Mouse (Mus musculus): ENCODE results near the gene Ugt1a7c.

Ugt1a7c gene

GRCm38 (mm10) chr1:88258361-88258760 is 163.5 kb downstream of the Ugt1a7c start:
- DNase-seq (ENCODE audit: extremely low spot score, low read depth, low spot score) = no peak

GRCm38 (mm10) chr1:88258881-88259642 is 164.2 kb downstream of the Ugt1a7c start:
- DNase-seq (ENCODE audit: extremely low spot score, low read depth, low spot score) = no peak

GRCm38 (mm10) chr1:88259643-88260024 is 164.8 kb downstream of the Ugt1a7c start:
- no peak for DNase-seq (ENCODE audit: extremely low spot score, low read depth, low spot score)

- DNase-seq (ENCODE audit: extremely low spot score, low read depth, low spot score) = no peak
Observed at GRCm38 (mm10) chr1:88260114-88260513, 165.3 kb downstream of the Ugt1a7c start.

- no peak for DNase-seq (ENCODE audit: extremely low spot score, low read depth, low spot score)
Observed at GRCm38 (mm10) chr1:88260604-88261377, 165.9 kb downstream of the Ugt1a7c start.

- no peak for DNase-seq (ENCODE audit: extremely low spot score, low read depth, low spot score)
Observed at GRCm38 (mm10) chr1:88261706-88262105, 166.8 kb downstream of the Ugt1a7c start.

DNA sequence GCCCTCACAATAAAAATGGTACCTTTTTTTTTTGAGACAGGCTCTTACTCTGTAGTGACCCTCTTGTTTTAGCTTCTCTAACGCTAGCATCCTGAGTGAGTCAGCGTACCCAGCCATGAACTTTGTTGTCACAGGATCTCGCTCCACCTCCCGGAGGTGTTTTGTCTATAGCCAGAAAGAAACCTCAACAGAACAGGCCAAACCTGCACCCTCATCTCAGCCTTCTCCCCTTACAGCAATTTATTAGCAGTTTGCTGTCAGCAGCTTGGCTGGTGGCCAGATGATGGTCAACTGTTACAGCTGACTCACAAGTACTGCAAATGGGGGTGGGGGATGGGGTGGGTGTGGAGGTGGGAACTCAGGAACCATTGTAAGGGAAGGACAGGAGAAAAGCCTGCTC is 167.4 kb downstream of the Ugt1a7c start:
- DNase-seq (ENCODE audit: extremely low spot score, low read depth, low spot score) = no peak

DNA sequence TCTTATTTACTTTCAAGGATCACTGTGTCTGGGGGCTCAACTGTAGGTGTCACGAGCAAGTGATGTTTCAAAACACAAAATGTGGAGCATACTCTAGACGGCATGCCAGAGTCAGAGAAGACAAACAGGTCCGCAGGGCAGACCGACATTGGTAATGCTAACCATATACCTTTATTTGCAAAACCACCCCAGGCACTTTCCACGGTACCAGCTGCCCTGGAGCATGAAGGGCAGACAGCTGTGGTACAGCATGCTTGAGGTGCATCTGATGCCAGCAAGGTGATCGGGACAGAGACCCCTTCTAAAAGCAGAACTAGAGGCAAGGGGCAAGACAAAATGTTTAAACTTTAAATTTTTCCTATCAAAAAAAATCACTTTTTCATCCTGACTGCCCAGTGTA is 168.1 kb downstream of the Ugt1a7c start:
- DNase-seq (ENCODE audit: extremely low spot score, low read depth, low spot score) = no peak

GRCm38 (mm10) chr1:88263778-88264177 is 168.9 kb downstream of the Ugt1a7c start:
- DNase-seq (ENCODE audit: extremely low spot score, low read depth, low spot score) = no peak

- DNase-seq (ENCODE audit: extremely low spot score, low read depth, low spot score) = no peak
Observed at GRCm38 (mm10) chr1:88264237-88264868, 169.5 kb downstream of the Ugt1a7c start.

DNA sequence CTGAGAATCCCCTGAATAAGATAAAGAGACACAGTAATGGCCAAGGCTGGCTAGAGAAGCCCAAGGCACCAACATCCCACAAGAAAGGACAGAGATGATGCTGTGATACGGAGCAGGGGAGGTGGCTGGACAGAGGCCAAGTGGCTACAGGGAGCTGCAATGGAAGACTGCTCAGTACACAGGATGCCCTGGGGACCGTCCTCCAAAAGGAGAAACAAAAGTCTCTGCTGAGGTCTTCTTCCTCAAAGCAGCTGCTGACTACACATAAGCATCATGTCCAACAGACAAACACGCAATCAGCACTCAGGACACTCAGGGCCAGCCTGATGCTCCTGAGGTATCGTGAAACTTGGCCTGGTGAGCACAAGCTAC is 170.0 kb downstream of the Ugt1a7c start:
- no peak for DNase-seq (ENCODE audit: extremely low spot score, low read depth, low spot score)

DNA sequence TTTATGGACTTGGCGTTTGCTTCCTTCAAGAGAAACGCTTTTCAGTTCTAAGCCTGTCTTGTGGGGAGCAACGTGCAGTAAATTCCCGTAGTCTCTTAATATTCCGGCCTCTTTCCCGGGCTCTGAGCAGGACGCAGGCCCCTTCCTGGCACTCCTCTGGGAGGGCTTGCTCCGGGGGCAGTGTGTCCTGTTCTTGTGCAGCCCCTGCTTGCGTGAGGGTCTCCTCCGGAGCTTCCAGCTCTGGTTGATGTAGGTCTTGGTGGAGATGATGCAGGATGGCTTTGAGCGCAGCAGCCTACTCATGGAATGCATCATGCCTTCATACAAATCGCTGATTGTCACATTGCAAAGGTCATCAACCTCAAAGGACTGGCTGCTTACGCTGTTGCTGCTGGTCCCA is 171.3 kb downstream of the Ugt1a7c start:
- DNase-seq (ENCODE audit: extremely low spot score, low read depth, low spot score) = no peak

GRCm38 (mm10) chr1:88267489-88267888 is 172.6 kb downstream of the Ugt1a7c start:
- DNase-seq (ENCODE audit: extremely low spot score, low read depth, low spot score) = no peak

DNA sequence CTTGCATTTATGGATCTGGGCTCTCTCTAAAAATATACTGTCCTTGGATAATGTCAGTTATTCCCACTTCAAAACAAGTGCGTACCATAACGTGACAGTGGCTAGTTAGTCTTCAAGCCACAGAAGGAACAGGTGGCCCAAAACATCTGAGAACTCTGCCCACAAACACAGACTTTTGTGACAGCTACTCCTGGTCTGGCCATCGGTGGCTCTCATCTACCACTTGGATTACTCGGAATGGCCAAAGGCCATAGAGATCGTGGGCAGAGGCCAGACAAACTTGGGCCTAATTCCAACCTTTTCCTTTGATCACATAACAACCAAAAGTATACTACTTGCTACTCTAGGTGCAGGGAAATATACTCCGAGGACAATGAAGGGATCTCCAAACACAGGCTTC is 173.2 kb downstream of the Ugt1a7c start:
- no peak for DNase-seq (ENCODE audit: extremely low spot score, low read depth, low spot score)
